Mouse (Mus musculus) adrenal gland, adult 2 months (tissue): ENCODE results near the gene Nudt19. TPM values are rescaled to one million over a fixed set of nuclear protein-coding genes. Genes with fewer than 3 reads are reported as not detected.

Experiments used
- polyA plus RNA-seq: library from polyadenylated mRNA; depleted of rRNA; stranded (reverse); fragments of >200 nt; gene quantifications from 2 replicates; pipeline ENCODE4 v1.2.3, GENCODE M21; 2012; rRNA removed
- total RNA-seq, 2 experiments: library from RNA; stranded (reverse); gene quantifications; 2 replicates each; pipeline ENCODE4 v1.2.3; 2021

Gene Nudt19
- total and polyA plus RNA-seq, 3 experiments, result 53.1 to 122 (median 53.5) TPM

Other genes with a start within 250 kb of the Nudt19 start
- 10 to 100 TPM; 16.9 to 17.2 TPM for gene Gpatch1, start 237.9 kb downstream of the Nudt19 start, total RNA-seq
- gene Gpatch1, start 237.9 kb downstream of the Nudt19 start, polyA plus RNA-seq, result 1.8 and 2.9 TPM in 2 replicates
- gene Rhpn2, start 222.1 kb downstream of the Nudt19 start, total RNA-seq, result 1 to 10 TPM; 1.6 to 4.6 TPM
- gene Rhpn2, start 222.1 kb downstream of the Nudt19 start, polyA plus RNA-seq, result 0.51 and 1.3 TPM in 2 replicates
- gene Faap24, start 159.5 kb downstream of the Nudt19 start, total RNA-seq, result 1 to 10 TPM; 8.4 to 8.7 TPM
- 3.4 and 4.3 TPM in 2 replicates for gene Faap24, start 159.5 kb downstream of the Nudt19 start, polyA plus RNA-seq
- gene Cep89, start 159.3 kb downstream of the Nudt19 start, total RNA-seq, result 10 to 100 TPM; 11.6 to 19.8 TPM
- 15.4 and 16.1 TPM in 2 replicates for gene Cep89, start 159.3 kb downstream of the Nudt19 start, polyA plus RNA-seq
- not detected for gene Slc7a9, start 107.5 kb downstream of the Nudt19 start, total RNA-seq
- 0.06 TPM in 1 of 2 replicates, not detected in the other for gene Slc7a9, start 107.5 kb downstream of the Nudt19 start, polyA plus RNA-seq
- under 1 TPM in 1 of 2 experiments, not detected in 1; 0.23 TPM for gene Tdrd12, start 18.6 kb downstream of the Nudt19 start, total RNA-seq
- gene Tdrd12, start 18.6 kb downstream of the Nudt19 start, polyA plus RNA-seq, result not detected in 2 replicates
- under 1 TPM; 0.17 to 0.21 TPM for gene Rgs9bp, start 29.3 kb upstream of the Nudt19 start, total RNA-seq
- 0.04 and 0.07 TPM in 2 replicates for gene Rgs9bp, start 29.3 kb upstream of the Nudt19 start, polyA plus RNA-seq
- gene Ankrd27, start 29.9 kb upstream of the Nudt19 start, total RNA-seq, result 10 to 100 TPM; 27.7 to 30.4 TPM
- gene Ankrd27, start 29.9 kb upstream of the Nudt19 start, polyA plus RNA-seq, result 14.5 and 19.9 TPM in 2 replicates
- gene Pdcd5, start 91.2 kb upstream of the Nudt19 start, total RNA-seq, result 10 to 100 TPM; 87.1 to 88.8 TPM
- gene Pdcd5, start 91.2 kb upstream of the Nudt19 start, polyA plus RNA-seq, result 21.2 and 21.3 TPM in 2 replicates
- gene Dpy19l3, start 198.2 kb upstream of the Nudt19 start, total RNA-seq, result 10 to 100 TPM; 52.1 to 71.8 TPM
- 8.4 and 9.5 TPM in 2 replicates for gene Dpy19l3, start 198.2 kb upstream of the Nudt19 start, polyA plus RNA-seq
- gene Zfp507, start 246.7 kb upstream of the Nudt19 start, total RNA-seq, result 10 to 100 TPM; 21.5 to 22.6 TPM
- gene Zfp507, start 246.7 kb upstream of the Nudt19 start, polyA plus RNA-seq, result 3.1 and 4.1 TPM in 2 replicates